Mouse (Mus musculus): ENCODE results near the gene Pdzd2. TPM values are rescaled to one million over a fixed set of nuclear protein-coding genes. Genes with fewer than 3 reads are reported as not detected.

Pdzd2 gene
- total RNA-seq, 2 experiments from 2014 or later: 63.9 to 67.7 TPM

GRCm38 (mm10) chr15:12480369-12480768, 259.4 kb downstream of the Pdzd2 start:
- no peak for TF ChIP-seq CTCF (conservative IDR thresholded peaks at IDR 0.05)
- 0 out of 2 replicates have a peak overlapping the region, but pooled peaks have one; percentile 43 for H3K27ac ChIP-seq

GRCm38 (mm10) chr15:12479326-12479725, 260.4 kb downstream of the Pdzd2 start:
- H3K27ac ChIP-seq: peak overlapping the region; percentile 43; the same call in 1 of the 2 replicates
- H3K4me3 ChIP-seq: no peak overlapping the region
- no peak for TF ChIP-seq CTCF (conservative IDR thresholded peaks at IDR 0.05)
- DNase-seq (ENCODE audit: low spot score in 2 of 2): no peak

More at GRCm38 (mm10) chr15:12480369-12480768, 259.4 kb downstream of the Pdzd2 start:
- no peak overlapping the region for H3K4me3 ChIP-seq
- DNase-seq (ENCODE audit: low spot score in 2 of 2): no peak

- H3K4me3 ChIP-seq: no peak overlapping the region
- TF ChIP-seq CTCF (conservative IDR thresholded peaks at IDR 0.05): no peak
- DNase-seq (ENCODE audit: low spot score in 2 of 2): no peak
- no peak overlapping the region for H3K27ac ChIP-seq
Measured at GRCm38 (mm10) chr15:12473596-12473995, 266.1 kb downstream of the Pdzd2 start.

- no peak for TF ChIP-seq CTCF (conservative IDR thresholded peaks at IDR 0.05)
- Histone ChIP-seq H3K4me3 (no peak overlapping the region), H3K27ac (no peak overlapping the region)
- DNase-seq (ENCODE audit: low spot score in 2 of 2): no peak
Measured at GRCm38 (mm10) chr15:12472646-12473045, 267.1 kb downstream of the Pdzd2 start.

GRCm38 (mm10) chr15:12470900-12471838, 268.6 kb downstream of the Pdzd2 start:
- Histone ChIP-seq H3K27ac (no peak overlapping the region), H3K4me3 (no peak overlapping the region)
- DNase-seq (ENCODE audit: low spot score in 2 of 2): no peak
- no peak for TF ChIP-seq CTCF (conservative IDR thresholded peaks at IDR 0.05)

- Histone ChIP-seq H3K27ac (no peak overlapping the region), H3K4me3 (no peak overlapping the region)
- TF ChIP-seq CTCF (conservative IDR thresholded peaks at IDR 0.05): no peak
- no peak for DNase-seq (ENCODE audit: low spot score in 2 of 2)
Measured at GRCm38 (mm10) chr15:12468625-12469024, 271.1 kb downstream of the Pdzd2 start.

GRCm38 (mm10) chr15:12465748-12466147, 274.0 kb downstream of the Pdzd2 start:
- Histone ChIP-seq H3K4me3 (no peak overlapping the region), H3K27ac (peak overlapping the region; percentile 51; the same call in 1 of the 2 replicates)
- no peak for DNase-seq (ENCODE audit: low spot score in 2 of 2)
- no peak for TF ChIP-seq CTCF (conservative IDR thresholded peaks at IDR 0.05)

GRCm38 (mm10) chr15:12456808-12457207, 282.9 kb downstream of the Pdzd2 start:
- no peak for TF ChIP-seq CTCF (conservative IDR thresholded peaks at IDR 0.05)
- Histone ChIP-seq H3K27ac (peak overlapping the region; percentile 59; the same call in 1 of the 2 replicates), H3K4me3 (no peak overlapping the region)
- DNase-seq (ENCODE audit: low spot score in 2 of 2): no peak

- H3K27ac ChIP-seq: no peak overlapping the region
- H3K4me3 ChIP-seq: no peak overlapping the region
- DNase-seq (ENCODE audit: low spot score in 2 of 2): no peak
- no peak for TF ChIP-seq CTCF (conservative IDR thresholded peaks at IDR 0.05)
Measured at GRCm38 (mm10) chr15:12453343-12453742, 286.4 kb downstream of the Pdzd2 start.

GRCm38 (mm10) chr15:12452141-12452995, 287.4 kb downstream of the Pdzd2 start:
- DNase-seq (ENCODE audit: low spot score in 2 of 2): no peak
- no peak for TF ChIP-seq CTCF (conservative IDR thresholded peaks at IDR 0.05)
- Histone ChIP-seq H3K4me3 (no peak overlapping the region), H3K27ac (peak overlapping the region; percentile 59; the same call in 1 of the 2 replicates)

- H3K4me3 ChIP-seq: no peak overlapping the region
- DNase-seq (ENCODE audit: low spot score in 2 of 2): no peak
- H3K27ac ChIP-seq: peak overlapping the region; percentile 59
- no peak for TF ChIP-seq CTCF (conservative IDR thresholded peaks at IDR 0.05)
Measured at GRCm38 (mm10) chr15:12451448-12451847, 288.3 kb downstream of the Pdzd2 start.

GRCm38 (mm10) chr15:12450790-12451189, 288.9 kb downstream of the Pdzd2 start:
- Histone ChIP-seq H3K4me3 (no peak overlapping the region), H3K27ac (peak overlapping the region; percentile 59; the same call in 1 of the 2 replicates)
- no peak for DNase-seq (ENCODE audit: low spot score in 2 of 2)
- no peak for TF ChIP-seq CTCF (conservative IDR thresholded peaks at IDR 0.05)

GRCm38 (mm10) chr15:12449321-12449720, 290.4 kb downstream of the Pdzd2 start:
- TF ChIP-seq CTCF (conservative IDR thresholded peaks at IDR 0.05): no peak
- no peak overlapping the region for H3K27ac ChIP-seq
- H3K4me3 ChIP-seq: no peak overlapping the region
- DNase-seq (ENCODE audit: low spot score in 2 of 2): no peak

Measured in layer of hippocampus, adult 2 months (tissue).